Mouse (Mus musculus) E14TG2a.4 (cell line): ENCODE data around the gene Gpr83.

ENCODE experiments used
- CTCF ChIP-seq: conservative IDR thresholded peaks from 2 replicates; pipeline ENCODE4 v1.5.1; 2014; ENCODE audit warnings: low read length
- POU5F1 ChIP-seq: IDR thresholded peaks from 2 replicates; pipeline ENCODE4 v1.6.1; 2014; ENCODE audit warnings: low read length, borderline replicate concordance

DNA sequence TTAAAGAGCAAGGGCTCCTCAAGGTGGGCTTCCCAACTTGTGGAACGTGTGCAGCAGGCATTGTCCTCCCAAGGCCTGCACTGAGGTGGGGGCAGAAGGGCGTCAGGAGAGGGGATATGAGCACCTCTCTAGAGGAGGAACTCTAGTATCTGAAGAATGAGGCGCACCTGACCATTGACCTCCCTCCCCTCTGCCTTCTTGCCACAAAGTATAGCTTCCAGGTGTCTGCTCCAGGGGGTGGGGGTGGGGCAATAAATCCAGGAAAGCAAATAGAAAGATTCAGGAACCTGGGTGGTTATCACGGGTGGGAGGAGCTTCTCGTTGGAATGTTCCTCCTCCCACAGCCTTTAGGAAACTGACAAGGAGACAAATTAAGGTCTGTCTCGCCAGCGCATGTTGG, 41.7 kb downstream of the Gpr83 start:
- TF ChIP-seq CTCF (no peak), POU5F1 (no peak)
